Mouse (Mus musculus): ENCODE results near the gene Alpk1. TPM values are rescaled to one million over a fixed set of nuclear protein-coding genes. Genes with fewer than 3 reads are reported as not detected.

The Alpk1 gene
- polyA plus RNA-seq, 1 experiment from 2014 or later: 1.2 TPM

DNA sequence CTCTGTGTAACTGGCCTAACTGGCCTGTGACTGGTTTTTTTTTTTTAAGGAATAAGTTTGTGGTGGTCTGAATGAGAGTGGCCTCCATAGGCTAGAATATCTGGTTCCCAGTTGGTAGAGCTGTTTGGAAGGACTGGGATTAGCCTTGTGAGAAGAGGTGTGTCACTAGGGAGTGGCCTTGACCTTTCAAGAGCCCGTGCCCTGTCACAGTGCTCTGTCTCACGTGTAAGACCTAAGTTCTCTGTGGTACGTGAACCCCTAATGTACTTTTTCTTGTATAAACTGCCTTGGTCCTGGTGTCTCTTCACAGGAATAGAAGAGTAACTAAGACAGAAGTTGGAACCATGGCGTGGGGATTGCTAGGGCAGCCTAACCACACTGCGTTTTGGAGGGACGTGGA is 25.7 kb upstream of the Alpk1 start:
- peaks cover 9% of the 10 kb centered on the region; the same call in 1 of the 2 replicates for H3K4me1 ChIP-seq
- H3K9ac ChIP-seq: no peak overlapping the region
- H3K4me2 ChIP-seq: no peak overlapping the region
- no peak overlapping the region for H3K4me3 ChIP-seq
- no peaks in the 10 kb centered on the region for H3K9me3 ChIP-seq
- H3K36me3 ChIP-seq: peaks cover 45% of the 10 kb centered on the region
- H3K27ac ChIP-seq (replicated peaks): no peak overlapping the region
- WGBS: 86% methylated on average over 6 of the region's 6 CpGs
- H3K27me3 ChIP-seq (replicated peaks): no peaks in the 10 kb centered on the region
- no peak for ATAC-seq (ENCODE audit: extremely low read depth, insufficient number of reproducible peaks, low FRiP score, low TSS enrichment)

DNA sequence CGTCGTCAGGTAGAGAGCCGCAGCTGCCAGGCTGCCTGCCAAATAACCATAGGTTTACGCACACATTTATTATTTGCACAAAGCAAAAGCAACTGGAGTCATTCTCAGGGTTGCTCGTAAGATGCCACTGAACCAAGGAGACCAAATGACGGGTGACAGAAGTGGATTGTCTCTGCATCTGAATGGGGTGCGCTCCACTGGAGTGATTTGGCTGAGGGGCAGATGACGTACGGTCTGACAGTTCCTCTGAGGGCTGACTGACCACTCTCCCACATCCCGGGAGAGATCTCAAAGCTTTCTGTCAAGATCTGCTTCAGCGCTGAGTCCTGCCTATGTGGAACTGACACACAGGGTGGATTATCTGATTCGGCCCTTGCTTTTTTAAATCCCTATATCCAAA is 24.7 kb upstream of the Alpk1 start:
- 82% methylated on average over 12 of the region's 12 CpGs for WGBS
- Histone ChIP-seq H3K4me2 (no peak overlapping the region), H3K27ac (replicated peaks) (no peak overlapping the region), H3K4me1 (0 out of 2 replicates have a peak, but pooled peaks cover 5% of the 10 kb centered on the region), H3K9ac (no peak overlapping the region), H3K9me3 (no peaks in the 10 kb centered on the region), H3K27me3 (replicated peaks) (no peaks in the 10 kb centered on the region), H3K4me3 (no peak overlapping the region), H3K36me3 (peaks cover 39% of the 10 kb centered on the region)
- ATAC-seq (ENCODE audit: extremely low read depth, insufficient number of reproducible peaks, low FRiP score, low TSS enrichment): no peak

DNA sequence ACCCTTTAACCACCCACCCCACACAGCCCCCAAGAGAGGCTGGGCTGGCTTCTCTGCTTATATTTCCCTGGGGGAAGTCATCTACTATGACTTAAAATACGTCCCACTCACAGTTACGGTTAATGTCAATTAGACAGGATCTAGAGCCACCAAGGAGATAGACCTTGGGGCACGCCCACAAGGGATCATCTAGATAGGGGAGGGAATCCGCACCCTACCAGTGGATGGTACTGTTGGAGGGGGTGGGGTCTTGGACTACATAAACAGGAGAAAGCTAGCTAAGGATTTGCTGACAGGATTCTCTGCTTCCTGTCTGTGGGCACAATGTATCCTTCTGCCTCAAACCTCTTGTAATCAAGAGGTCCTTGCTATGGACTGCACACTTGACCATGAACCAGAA is 24.1 kb upstream of the Alpk1 start:
- no peak overlapping the region for H3K4me3 ChIP-seq
- H3K36me3 ChIP-seq: peaks cover 34% of the 10 kb centered on the region
- ATAC-seq (ENCODE audit: extremely low read depth, insufficient number of reproducible peaks, low FRiP score, low TSS enrichment): no peak
- WGBS: 78% methylated on average over 4 of the region's 4 CpGs
- 0 out of 2 replicates have a peak, but pooled peaks cover 4% of the 10 kb centered on the region for H3K4me1 ChIP-seq
- H3K9ac ChIP-seq: no peak overlapping the region
- H3K27ac ChIP-seq (replicated peaks): no peak overlapping the region
- no peaks in the 10 kb centered on the region for H3K9me3 ChIP-seq
- H3K4me2 ChIP-seq: no peak overlapping the region
- H3K27me3 ChIP-seq (replicated peaks): no peaks in the 10 kb centered on the region

DNA sequence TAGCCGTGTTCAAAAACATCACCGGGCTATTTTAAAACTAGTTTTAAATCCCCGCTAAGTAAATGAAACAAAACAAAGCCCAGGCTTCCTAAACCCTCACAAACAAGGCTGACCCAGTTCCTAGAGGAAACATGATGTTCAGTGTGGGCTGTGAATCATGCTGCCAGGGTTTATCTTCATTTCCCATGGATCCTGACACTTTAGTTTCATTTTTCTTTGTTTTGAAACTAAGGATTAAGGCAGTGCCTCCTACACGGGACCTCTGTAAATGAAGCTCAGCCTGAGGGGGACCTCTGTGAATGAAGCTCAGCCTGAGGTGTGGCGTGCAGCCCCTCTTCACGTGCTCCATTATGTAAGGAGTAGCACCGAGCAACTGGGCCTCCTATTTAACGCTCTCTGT is 22.5 kb upstream of the Alpk1 start:
- 0 out of 2 replicates have a peak overlapping the region, but pooled peaks have one; percentile 37 for H3K9ac ChIP-seq
- ATAC-seq (ENCODE audit: extremely low read depth, insufficient number of reproducible peaks, low FRiP score, low TSS enrichment): no peak
- no peak overlapping the region for H3K27ac ChIP-seq (replicated peaks)
- H3K4me1 ChIP-seq: 0 out of 2 replicates have a peak, but pooled peaks cover 4% of the 10 kb centered on the region
- peak overlapping the region; percentile 39 for H3K4me2 ChIP-seq
- no peaks in the 10 kb centered on the region for H3K27me3 ChIP-seq (replicated peaks)
- H3K36me3 ChIP-seq: peaks cover 18% of the 10 kb centered on the region
- no peaks in the 10 kb centered on the region for H3K9me3 ChIP-seq
- no peak overlapping the region for H3K4me3 ChIP-seq
- 37% methylated on average over 8 of the region's 8 CpGs for WGBS

DNA sequence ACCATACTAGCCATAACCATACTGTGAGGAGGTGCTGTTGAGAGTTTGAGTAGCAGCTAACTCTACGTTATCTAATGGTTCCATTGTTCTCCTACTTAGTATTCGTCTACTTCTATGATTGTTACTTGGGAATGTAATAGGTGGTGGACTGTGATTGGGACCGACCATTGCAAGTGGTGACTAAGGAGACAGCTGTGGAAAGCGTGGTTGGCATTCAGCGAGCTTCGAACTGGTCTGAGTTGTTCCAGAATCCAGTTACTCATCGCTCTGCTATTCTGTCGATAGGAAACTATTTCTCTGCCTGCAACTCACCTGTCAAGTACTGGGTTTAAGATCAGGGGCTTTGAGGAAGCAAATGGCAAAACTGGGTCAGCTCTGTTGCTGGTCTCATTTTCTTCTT is 20.8 kb upstream of the Alpk1 start:
- no peaks in the 10 kb centered on the region for H3K27me3 ChIP-seq (replicated peaks)
- H3K27ac ChIP-seq (replicated peaks): no peak overlapping the region
- H3K4me2 ChIP-seq: no peak overlapping the region
- peaks cover 13% of the 10 kb centered on the region for H3K36me3 ChIP-seq
- 0 out of 2 replicates have a peak, but pooled peaks cover 4% of the 10 kb centered on the region for H3K4me1 ChIP-seq
- no peak overlapping the region for H3K4me3 ChIP-seq
- WGBS: 84% methylated on average over 8 of the region's 8 CpGs
- no peak for ATAC-seq (ENCODE audit: extremely low read depth, insufficient number of reproducible peaks, low FRiP score, low TSS enrichment)
- H3K9me3 ChIP-seq: no peaks in the 10 kb centered on the region
- H3K9ac ChIP-seq: no peak overlapping the region

DNA sequence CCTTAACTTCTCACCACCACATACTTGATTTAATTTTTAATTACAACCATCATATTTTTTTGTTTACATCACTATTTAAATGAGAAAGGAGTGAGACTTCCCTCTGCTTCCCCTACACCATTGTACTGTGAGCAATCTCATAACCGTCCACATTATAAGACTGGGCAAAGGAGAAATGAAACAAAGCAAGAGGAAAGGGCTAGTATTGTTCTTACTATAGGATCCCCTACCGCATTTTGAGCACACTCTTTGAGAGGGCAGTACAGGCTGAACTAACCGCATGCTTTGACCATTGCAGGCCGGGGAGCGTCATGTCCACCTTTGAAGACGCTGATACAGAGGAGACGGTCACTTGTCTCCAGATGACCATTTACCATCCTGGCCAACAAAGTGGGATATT is 15.9 kb upstream of the Alpk1 start:
- Histone ChIP-seq H3K27me3 (replicated peaks) (peaks cover 7% of the 10 kb centered on the region), H3K4me3 (no peak overlapping the region), H3K4me1 (peaks cover 1% of the 10 kb centered on the region), H3K27ac (replicated peaks) (no peak overlapping the region), H3K36me3 (peaks cover 7% of the 10 kb centered on the region), H3K4me2 (no peak overlapping the region), H3K9me3 (0 out of 2 replicates have a peak, but pooled peaks cover 3% of the 10 kb centered on the region), H3K9ac (no peak overlapping the region)
- 94% methylated on average over 7 of the region's 7 CpGs for WGBS
- ATAC-seq (ENCODE audit: extremely low read depth, insufficient number of reproducible peaks, low FRiP score, low TSS enrichment): no peak

DNA sequence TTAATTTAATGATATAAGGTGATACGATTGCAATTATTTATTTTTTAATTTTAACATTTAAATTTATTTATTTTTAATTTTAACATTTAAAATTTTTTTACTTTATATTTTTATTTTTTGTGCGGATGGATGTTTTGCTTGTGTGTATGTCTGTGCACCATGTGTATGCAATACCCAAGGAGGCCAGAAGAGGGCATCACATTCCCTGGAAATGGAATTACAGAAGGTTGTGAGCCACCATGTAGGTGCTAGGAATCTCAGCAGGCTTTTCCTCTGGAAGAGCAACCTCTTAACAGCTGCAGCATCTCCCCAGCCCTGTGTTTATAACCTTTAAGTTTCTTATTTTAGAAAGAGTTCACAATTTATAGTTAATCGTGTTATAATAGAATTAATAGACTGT is 15.4 kb upstream of the Alpk1 start:
- H3K4me1 ChIP-seq: peaks cover 5% of the 10 kb centered on the region
- no peak overlapping the region for H3K9ac ChIP-seq
- no peak overlapping the region for H3K4me3 ChIP-seq
- H3K36me3 ChIP-seq: peaks cover 7% of the 10 kb centered on the region
- H3K27ac ChIP-seq (replicated peaks): no peak overlapping the region
- H3K4me2 ChIP-seq: no peak overlapping the region
- 0 out of 2 replicates have a peak, but pooled peaks cover 3% of the 10 kb centered on the region for H3K9me3 ChIP-seq
- 88% methylated on average over 3 of the region's 3 CpGs for WGBS
- no peak for ATAC-seq (ENCODE audit: extremely low read depth, insufficient number of reproducible peaks, low FRiP score, low TSS enrichment)
- peaks cover 9% of the 10 kb centered on the region for H3K27me3 ChIP-seq (replicated peaks)

DNA sequence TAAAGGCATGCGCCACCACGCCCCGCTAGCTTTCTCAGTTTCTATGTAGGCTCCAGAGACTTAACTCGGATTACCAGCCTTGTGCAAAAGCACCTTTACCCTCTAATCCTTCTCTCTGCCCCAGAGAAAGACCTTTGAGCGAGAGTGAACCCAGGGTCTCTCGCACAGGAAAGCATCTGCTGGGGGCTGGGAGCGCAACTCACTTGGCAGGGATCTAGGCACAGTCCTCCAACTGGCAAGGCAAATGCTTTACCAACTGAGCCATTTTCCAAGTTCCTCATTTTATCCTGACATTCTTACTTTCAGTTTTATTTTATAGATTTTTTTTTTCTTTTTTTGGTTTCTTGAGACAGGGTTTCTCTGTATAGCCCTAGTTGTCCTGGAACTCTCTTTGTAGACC is 12.7 kb upstream of the Alpk1 start:
- Histone ChIP-seq H3K9ac (no peak overlapping the region), H3K36me3 (peaks cover 7% of the 10 kb centered on the region), H3K27me3 (replicated peaks) (peaks cover 25% of the 10 kb centered on the region), H3K4me2 (no peak overlapping the region), H3K27ac (replicated peaks) (no peak overlapping the region), H3K4me1 (peaks cover 10% of the 10 kb centered on the region), H3K9me3 (0 out of 2 replicates have a peak, but pooled peaks cover 3% of the 10 kb centered on the region), H3K4me3 (no peak overlapping the region)
- ATAC-seq (ENCODE audit: extremely low read depth, insufficient number of reproducible peaks, low FRiP score, low TSS enrichment): no peak
- WGBS: 78% methylated on average over 7 of the region's 7 CpGs

DNA sequence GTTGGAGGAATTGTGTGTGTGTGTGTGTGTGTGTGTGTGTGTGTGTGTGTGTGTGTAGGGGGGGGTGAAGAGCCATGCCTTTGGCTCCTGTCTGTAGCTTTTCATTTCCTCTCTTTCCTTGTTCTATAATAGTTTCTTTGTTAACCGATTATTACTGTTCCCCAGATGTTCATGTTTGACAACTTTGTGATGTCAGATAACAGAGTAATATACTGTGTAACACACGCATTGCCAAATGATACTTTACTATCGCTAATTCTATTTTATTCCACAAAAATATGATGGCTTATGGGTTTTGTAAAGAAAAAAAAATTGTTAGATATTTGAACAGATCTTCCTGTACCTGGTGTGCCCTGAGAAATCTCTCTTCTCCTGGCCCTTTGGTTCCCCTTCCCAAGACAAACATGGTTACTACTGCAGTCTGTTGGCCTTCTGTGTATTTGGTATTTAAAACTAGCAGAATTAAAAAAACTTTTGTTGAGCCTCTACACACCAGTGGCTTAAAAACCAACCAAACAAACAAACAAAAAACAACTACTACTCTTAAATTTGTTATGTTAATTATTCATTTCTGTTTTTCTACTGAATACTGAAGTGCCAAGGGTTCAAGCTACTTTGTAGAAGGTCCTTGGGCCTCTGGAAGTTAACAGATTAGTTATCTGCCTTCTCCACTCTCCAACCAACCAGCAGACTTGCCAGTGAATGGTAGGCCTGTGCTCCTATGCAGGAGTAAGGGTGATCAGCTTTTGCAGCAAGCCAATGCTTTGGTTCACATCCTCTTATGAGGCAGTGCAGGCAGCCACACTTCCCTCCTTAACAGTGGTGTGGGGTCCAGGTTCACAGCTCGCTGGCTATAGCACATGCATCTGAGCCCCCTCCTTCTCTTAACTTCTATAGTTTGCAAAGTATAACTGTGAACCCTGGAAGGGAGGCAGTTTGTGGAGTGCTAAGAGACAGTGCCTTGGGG is 11.6 kb upstream of the Alpk1 start:
- Histone ChIP-seq H3K4me3 (peak overlapping the region; percentile 77), H3K36me3 (peaks cover 2% of the 10 kb centered on the region), H3K9me3 (0 out of 2 replicates have a peak, but pooled peaks cover 3% of the 10 kb centered on the region), H3K4me1 (peaks cover 10% of the 10 kb centered on the region), H3K27ac (replicated peaks) (no peak overlapping the region), H3K27me3 (replicated peaks) (peaks cover 32% of the 10 kb centered on the region), H3K9ac (peak overlapping the region; percentile 86; the same call in 1 of the 2 replicates), H3K4me2 (peak overlapping the region; percentile 100)
- WGBS: 51% methylated on average over 4 of the region's 4 CpGs
- no peak for ATAC-seq (ENCODE audit: extremely low read depth, insufficient number of reproducible peaks, low FRiP score, low TSS enrichment)

DNA sequence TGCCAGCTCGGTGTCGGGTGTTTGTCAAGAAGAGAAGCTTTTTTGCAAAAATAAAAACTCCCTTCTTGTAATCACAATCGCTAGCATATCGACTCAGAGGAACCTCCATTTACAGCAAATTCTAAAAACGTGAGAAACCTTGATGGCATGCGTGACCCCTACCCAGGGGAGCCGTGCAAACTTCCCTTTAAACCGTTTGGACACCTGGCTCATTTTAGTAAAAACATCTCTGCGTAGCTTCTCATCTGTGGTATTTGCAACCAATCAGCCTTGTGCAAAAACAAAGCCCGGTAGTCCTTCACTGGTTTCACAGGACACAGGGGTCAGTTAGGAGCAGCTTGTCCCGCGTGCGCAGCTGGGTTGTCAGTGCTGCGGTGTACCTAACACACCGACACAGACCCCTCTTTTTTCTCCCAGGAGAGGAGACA is 10.7 kb upstream of the Alpk1 start:
- Histone ChIP-seq H3K4me2 (peak overlapping the region; percentile 100), H3K36me3 (no peaks in the 10 kb centered on the region), H3K4me3 (peak overlapping the region; percentile 77), H3K27me3 (replicated peaks) (peaks cover 37% of the 10 kb centered on the region), H3K4me1 (peaks cover 10% of the 10 kb centered on the region), H3K27ac (replicated peaks) (no peak overlapping the region; the same call in 1 of the 2 replicates), H3K9ac (peak overlapping the region; percentile 86), H3K9me3 (0 out of 2 replicates have a peak, but pooled peaks cover 3% of the 10 kb centered on the region)
- no peak for ATAC-seq (ENCODE audit: extremely low read depth, insufficient number of reproducible peaks, low FRiP score, low TSS enrichment)
- WGBS: 1% methylated on average over 15 of the region's 15 CpGs

DNA sequence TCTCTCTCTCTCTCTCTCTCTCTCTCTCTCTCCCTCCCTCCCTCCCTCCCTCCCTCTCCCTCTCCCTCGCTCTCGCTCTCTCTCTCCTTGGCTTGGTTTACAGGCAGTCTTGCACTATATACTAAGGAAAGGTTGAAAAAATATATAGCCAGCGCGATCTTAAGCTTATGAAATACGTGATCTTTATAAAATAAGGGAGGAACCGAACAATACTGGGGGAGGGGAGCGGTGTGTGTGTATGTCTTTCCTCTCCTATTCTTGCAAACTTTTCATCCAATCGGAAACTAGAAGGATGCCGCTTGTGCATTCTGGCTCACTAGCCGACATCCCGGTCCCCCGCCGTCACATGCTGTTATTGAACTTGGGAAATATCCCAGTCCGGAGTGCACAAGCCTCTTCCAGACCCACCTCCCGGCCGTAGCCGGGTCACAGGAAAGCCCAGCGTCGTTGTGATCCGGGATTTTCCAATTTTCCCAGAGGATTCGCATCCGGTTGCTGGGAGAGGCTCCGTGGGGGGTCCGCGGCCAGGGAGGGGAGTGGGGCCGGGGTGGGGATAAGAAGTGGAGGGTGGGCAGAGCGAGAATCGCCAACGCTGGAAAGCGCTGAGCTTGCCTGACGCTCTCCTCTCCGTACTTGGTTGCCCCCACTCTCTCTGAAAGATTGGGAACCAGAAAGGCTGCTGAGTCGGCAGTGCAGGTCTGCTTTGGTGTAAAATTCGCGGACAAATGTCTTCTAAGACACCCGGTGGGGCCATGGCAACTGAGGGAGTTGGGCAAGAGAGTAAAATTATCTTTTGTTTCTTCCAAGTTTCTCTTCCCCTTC is 10.1 kb upstream of the Alpk1 start:
- no peak for ATAC-seq (ENCODE audit: extremely low read depth, insufficient number of reproducible peaks, low FRiP score, low TSS enrichment)
- Histone ChIP-seq H3K4me1 (peaks cover 10% of the 10 kb centered on the region), H3K27ac (replicated peaks) (peak overlapping the region; percentile 48), H3K9ac (peak overlapping the region; percentile 86), H3K4me2 (peak overlapping the region; percentile 100), H3K36me3 (no peaks in the 10 kb centered on the region), H3K4me3 (peak overlapping the region; percentile 77), H3K9me3 (no peaks in the 10 kb centered on the region), H3K27me3 (replicated peaks) (peaks cover 37% of the 10 kb centered on the region)
- WGBS: under 1% methylated on average over 34 of the region's 36 CpGs

Data from heart, embryonic 13.5 days (tissue).